Mouse (Mus musculus): Measurements from ENCODE around the gene Ptger2. TPM values are rescaled to one million over a fixed set of nuclear protein-coding genes. Genes with fewer than 3 reads are reported as not detected.

The Ptger2 gene
- polyA plus RNA-seq, 1 experiment, result 2.8 TPM

DNA sequence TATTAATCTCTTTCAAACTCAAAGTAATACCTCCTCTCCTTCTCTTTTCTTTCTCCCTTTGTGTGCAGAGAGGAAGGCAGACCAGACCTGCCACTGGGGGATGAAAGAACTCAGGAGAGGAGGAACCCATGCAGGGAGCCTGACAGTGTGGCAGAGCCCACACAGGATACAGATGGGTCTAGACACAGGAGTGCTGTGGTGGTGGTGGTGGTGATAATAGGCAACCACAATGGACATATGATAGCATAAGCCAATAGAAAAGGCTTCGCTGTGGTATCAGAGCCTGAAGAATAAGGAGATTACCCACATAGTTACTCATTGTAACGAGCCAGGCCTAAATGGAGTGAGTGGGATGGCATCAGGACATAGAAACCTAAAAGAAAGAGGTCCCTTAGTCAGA is 23.3 kb downstream of the Ptger2 start:
- 79% methylated on average over 2 of the region's 2 CpGs for WGBS
- TF ChIP-seq CTCF (IDR thresholded peaks at IDR 0.05; ENCODE audit: extremely low read depth, insufficient read length, insufficient replicate concordance, low read depth, low read length) (no peak), POLR2A (IDR thresholded peaks at IDR 0.05; ENCODE audit: low read depth, low read length) (no peak)
- no peaks in the 10 kb centered on the region for H3K36me3 ChIP-seq (ENCODE audit: control insufficient read depth, insufficient read depth, low read length)
- no peaks in the 10 kb centered on the region for H3K4me1 ChIP-seq (ENCODE audit: control insufficient read depth, insufficient read depth, insufficient read length, low read length)
- no peaks in the 10 kb centered on the region for H3K27me3 ChIP-seq (ENCODE audit: control insufficient read depth, insufficient read depth, low read length)
- no peak overlapping the region for H3K4me3 ChIP-seq (ENCODE audit: low read depth, low read length)
- no peak overlapping the region for H3K27ac ChIP-seq (ENCODE audit: insufficient read depth, low read depth, low read length)

DNA sequence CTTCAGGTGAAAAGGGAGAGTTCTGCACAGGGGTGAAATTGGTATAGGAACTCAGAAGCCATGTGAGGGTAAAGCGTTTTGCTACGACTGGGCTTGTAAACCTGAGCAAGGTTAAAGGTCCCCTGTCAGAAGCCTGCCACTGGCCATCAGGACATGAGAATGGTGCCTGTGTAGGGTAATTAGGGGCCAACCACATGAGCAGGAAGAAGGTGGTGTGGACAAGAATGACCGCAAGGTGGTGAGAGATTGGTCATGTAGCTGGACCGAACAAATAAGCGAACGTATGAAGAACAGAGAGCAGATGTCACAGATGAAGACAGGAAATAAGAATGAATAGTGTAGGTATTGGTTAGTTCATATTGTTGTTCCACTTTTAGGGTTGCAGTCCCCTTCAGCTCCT is 23.7 kb downstream of the Ptger2 start:
- Histone ChIP-seq H3K4me1 (ENCODE audit: control insufficient read depth, insufficient read depth, insufficient read length, low read length) (no peaks in the 10 kb centered on the region), H3K27me3 (ENCODE audit: control insufficient read depth, insufficient read depth, low read length) (no peaks in the 10 kb centered on the region), H3K4me3 (ENCODE audit: low read depth, low read length) (no peak overlapping the region), H3K27ac (ENCODE audit: insufficient read depth, low read depth, low read length) (no peak overlapping the region), H3K36me3 (ENCODE audit: control insufficient read depth, insufficient read depth, low read length) (no peaks in the 10 kb centered on the region)
- TF ChIP-seq POLR2A (IDR thresholded peaks at IDR 0.05; ENCODE audit: low read depth, low read length), result no peak
- no peak for TF ChIP-seq CTCF (IDR thresholded peaks at IDR 0.05; ENCODE audit: extremely low read depth, insufficient read length, insufficient replicate concordance, low read depth, low read length)
- 93% methylated on average over 6 of the region's 6 CpGs for WGBS

DNA sequence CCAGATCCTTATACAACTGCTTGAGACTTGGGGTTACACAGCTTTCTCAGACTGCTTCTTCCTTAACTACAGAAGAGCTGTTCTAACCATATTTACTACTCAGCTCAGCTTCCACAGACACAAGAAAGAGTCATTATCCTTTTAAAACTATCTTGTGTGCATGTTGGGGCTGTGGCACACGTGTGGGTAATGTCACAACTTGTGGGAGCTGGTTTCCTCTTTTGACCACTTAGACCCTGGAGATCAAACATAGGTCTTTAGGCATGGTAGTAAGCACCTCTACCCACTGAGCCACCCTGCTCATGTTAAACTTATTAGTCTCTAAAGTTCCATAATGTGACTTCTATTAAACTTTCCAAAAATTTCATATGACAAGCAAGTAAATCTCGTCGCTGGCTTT is 33.6 kb downstream of the Ptger2 start:
- Histone ChIP-seq H3K27me3 (ENCODE audit: control insufficient read depth, insufficient read depth, low read length) (no peaks in the 10 kb centered on the region), H3K4me3 (ENCODE audit: low read depth, low read length) (no peak overlapping the region), H3K36me3 (ENCODE audit: control insufficient read depth, insufficient read depth, low read length) (no peaks in the 10 kb centered on the region), H3K4me1 (ENCODE audit: control insufficient read depth, insufficient read depth, insufficient read length, low read length) (no peaks in the 10 kb centered on the region), H3K27ac (ENCODE audit: insufficient read depth, low read depth, low read length) (no peak overlapping the region)
- 84% methylated on average over 3 of the region's 3 CpGs for WGBS
- TF ChIP-seq POLR2A (IDR thresholded peaks at IDR 0.05; ENCODE audit: low read depth, low read length), result no peak
- TF ChIP-seq CTCF (IDR thresholded peaks at IDR 0.05; ENCODE audit: extremely low read depth, insufficient read length, insufficient replicate concordance, low read depth, low read length), result no peak

DNA sequence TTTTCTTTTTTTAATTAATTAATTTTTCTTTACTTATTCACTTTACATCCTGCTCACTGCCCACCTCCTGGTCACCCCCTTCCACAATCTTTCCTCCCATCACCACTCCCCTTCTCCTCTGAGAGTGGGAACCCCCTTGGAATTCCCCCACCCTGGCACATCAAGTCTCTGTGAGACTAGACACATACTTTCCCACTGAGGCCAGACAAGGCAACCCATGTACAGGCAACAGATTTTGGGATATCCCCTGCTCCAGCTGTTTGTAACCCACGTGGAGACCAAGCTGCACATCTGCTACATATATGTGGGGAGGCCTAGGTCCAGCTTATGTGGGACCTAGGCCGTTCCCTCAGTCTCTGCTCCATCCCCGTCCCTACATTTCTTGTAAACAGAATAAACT is 46.3 kb downstream of the Ptger2 start:
- 84% methylated on average over 3 of the region's 3 CpGs for WGBS
- H3K4me1 ChIP-seq (ENCODE audit: control insufficient read depth, insufficient read depth, insufficient read length, low read length), result no peaks in the 10 kb centered on the region
- no peak overlapping the region for H3K4me3 ChIP-seq (ENCODE audit: low read depth, low read length)
- no peak for TF ChIP-seq CTCF (IDR thresholded peaks at IDR 0.05; ENCODE audit: extremely low read depth, insufficient read length, insufficient replicate concordance, low read depth, low read length)
- TF ChIP-seq POLR2A (IDR thresholded peaks at IDR 0.05; ENCODE audit: low read depth, low read length), result no peak
- no peaks in the 10 kb centered on the region for H3K27me3 ChIP-seq (ENCODE audit: control insufficient read depth, insufficient read depth, low read length)
- no peaks in the 10 kb centered on the region for H3K36me3 ChIP-seq (ENCODE audit: control insufficient read depth, insufficient read depth, low read length)
- no peak overlapping the region for H3K27ac ChIP-seq (ENCODE audit: insufficient read depth, low read depth, low read length)

DNA sequence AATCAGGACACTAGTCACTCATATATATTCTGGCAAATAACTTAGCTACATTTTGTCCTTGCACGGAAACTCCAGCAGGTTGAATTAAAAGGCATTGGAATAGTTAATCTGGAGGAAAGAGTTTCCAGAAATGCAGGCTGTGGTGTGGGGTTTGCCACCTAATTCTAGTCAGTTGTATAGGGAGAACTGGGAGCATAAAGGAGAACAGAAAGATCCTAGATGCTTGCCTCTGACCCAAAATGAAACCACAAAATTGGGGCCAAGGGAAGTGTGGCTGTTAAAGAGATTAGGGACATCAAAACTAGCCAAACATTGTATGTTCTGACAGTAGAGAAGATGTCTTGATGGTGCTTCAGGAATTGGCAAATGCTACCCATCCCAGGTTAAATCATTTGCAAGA is 48.6 kb downstream of the Ptger2 start:
- TF ChIP-seq POLR2A (IDR thresholded peaks at IDR 0.05; ENCODE audit: low read depth, low read length) (no peak), CTCF (IDR thresholded peaks at IDR 0.05; ENCODE audit: extremely low read depth, insufficient read length, insufficient replicate concordance, low read depth, low read length) (no peak)
- Histone ChIP-seq H3K4me1 (ENCODE audit: control insufficient read depth, insufficient read depth, insufficient read length, low read length) (no peaks in the 10 kb centered on the region), H3K27ac (ENCODE audit: insufficient read depth, low read depth, low read length) (no peak overlapping the region), H3K27me3 (ENCODE audit: control insufficient read depth, insufficient read depth, low read length) (no peaks in the 10 kb centered on the region), H3K36me3 (ENCODE audit: control insufficient read depth, insufficient read depth, low read length) (no peaks in the 10 kb centered on the region), H3K4me3 (ENCODE audit: low read depth, low read length) (no peak overlapping the region)
- 87% methylated on average over 1 of the region's 1 CpGs for WGBS

DNA sequence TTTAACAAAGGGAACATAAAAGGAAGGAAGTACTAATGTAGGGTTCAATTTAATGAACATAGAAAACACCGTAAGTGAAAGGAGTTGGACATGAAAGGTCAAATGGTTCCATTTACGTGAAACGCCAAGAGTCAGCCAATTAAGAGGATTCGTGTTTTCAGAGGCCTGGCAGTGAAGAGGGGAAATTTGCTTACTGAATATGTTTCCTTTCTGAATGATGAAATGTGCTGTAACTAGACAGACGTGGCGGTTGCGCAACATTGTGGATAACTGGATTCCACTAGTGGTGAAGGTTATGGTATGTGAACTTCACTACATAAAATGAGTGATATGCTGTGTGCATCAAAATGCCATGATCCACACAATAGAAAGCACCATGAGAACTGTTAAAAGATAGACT is 50.1 kb downstream of the Ptger2 start:
- TF ChIP-seq POLR2A (IDR thresholded peaks at IDR 0.05; ENCODE audit: low read depth, low read length), result no peak
- no peak for TF ChIP-seq CTCF (IDR thresholded peaks at IDR 0.05; ENCODE audit: extremely low read depth, insufficient read length, insufficient replicate concordance, low read depth, low read length)
- no peaks in the 10 kb centered on the region for H3K36me3 ChIP-seq (ENCODE audit: control insufficient read depth, insufficient read depth, low read length)
- H3K27ac ChIP-seq (ENCODE audit: insufficient read depth, low read depth, low read length), result no peak overlapping the region
- 72% methylated on average over 7 of the region's 7 CpGs for WGBS
- no peak overlapping the region for H3K4me3 ChIP-seq (ENCODE audit: low read depth, low read length)
- no peaks in the 10 kb centered on the region for H3K27me3 ChIP-seq (ENCODE audit: control insufficient read depth, insufficient read depth, low read length)
- no peaks in the 10 kb centered on the region for H3K4me1 ChIP-seq (ENCODE audit: control insufficient read depth, insufficient read depth, insufficient read length, low read length)

DNA sequence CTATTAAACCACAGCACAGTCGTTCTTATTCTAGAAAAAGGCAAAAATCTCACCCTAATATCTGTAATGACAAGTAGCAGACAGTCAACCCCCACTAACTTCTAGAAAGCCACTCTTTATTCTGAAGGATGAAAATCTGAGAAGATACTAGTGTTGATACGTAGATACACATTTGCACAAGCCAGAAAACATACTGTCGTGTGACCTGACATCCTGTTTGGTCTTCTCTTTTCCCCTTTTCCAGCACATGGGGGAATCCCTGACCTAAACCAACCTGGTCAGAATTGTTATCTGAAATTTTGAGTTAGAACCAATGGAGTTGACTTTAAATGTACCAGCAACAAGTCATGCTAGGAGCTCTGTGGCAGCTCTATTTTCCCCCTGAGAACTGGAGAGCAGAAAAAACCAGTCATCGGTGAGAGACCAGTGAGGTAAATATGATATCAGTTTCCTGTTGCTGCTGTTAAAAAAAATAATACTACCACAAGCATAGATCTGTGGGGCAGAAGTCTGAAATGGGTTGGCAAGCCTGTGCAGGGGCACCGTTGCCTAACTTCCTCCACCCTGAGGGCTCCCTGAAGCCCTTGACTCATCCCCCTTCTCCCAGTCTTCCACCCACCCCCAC is 53.0 kb downstream of the Ptger2 start:
- H3K27me3 ChIP-seq (ENCODE audit: control insufficient read depth, insufficient read depth, low read length), result no peaks in the 10 kb centered on the region
- no peaks in the 10 kb centered on the region for H3K36me3 ChIP-seq (ENCODE audit: control insufficient read depth, insufficient read depth, low read length)
- H3K4me3 ChIP-seq (ENCODE audit: low read depth, low read length), result no peak overlapping the region
- H3K4me1 ChIP-seq (ENCODE audit: control insufficient read depth, insufficient read depth, insufficient read length, low read length), result no peaks in the 10 kb centered on the region
- 75% methylated on average over 5 of the region's 5 CpGs for WGBS
- no peak overlapping the region for H3K27ac ChIP-seq (ENCODE audit: insufficient read depth, low read depth, low read length)
- no peak for TF ChIP-seq CTCF (IDR thresholded peaks at IDR 0.05; ENCODE audit: extremely low read depth, insufficient read length, insufficient replicate concordance, low read depth, low read length)
- no peak for TF ChIP-seq POLR2A (IDR thresholded peaks at IDR 0.05; ENCODE audit: low read depth, low read length)
